Mouse (Mus musculus) embryo, embryonic 11 days (tissue): ENCODE data around the gene Pdlim1.
"Not testable (repeated sequence)": the region's sequence is repeated elsewhere in the genome, so short reads cannot be mapped to it uniquely, and the experiment has no call there.

ENCODE experiments used
- DNase-seq: peaks from one replicate; pipeline ENCODE4 v3.0.0-alpha.2; 2015

Pdlim1 gene

GRCm38 (mm10) chr19:40238175-40238850, 33.3 kb downstream of the Pdlim1 start:
- no peak for DNase-seq

GRCm38 (mm10) chr19:40232560-40232959, 39.1 kb downstream of the Pdlim1 start:
- no peak for DNase-seq

- DNase-seq = no peak
Measured at GRCm38 (mm10) chr19:40231825-40232541, 39.7 kb downstream of the Pdlim1 start.

- DNase-seq = no peak
Measured at GRCm38 (mm10) chr19:40231074-40231738, 40.4 kb downstream of the Pdlim1 start.

- DNase-seq = no peak
Measured at GRCm38 (mm10) chr19:40226516-40227151, 45.0 kb downstream of the Pdlim1 start.

GRCm38 (mm10) chr19:40225761-40226110, 45.9 kb downstream of the Pdlim1 start:
- no peak for DNase-seq

- DNase-seq = peak; percentile 80
Measured at GRCm38 (mm10) chr19:40225102-40225760, 46.4 kb downstream of the Pdlim1 start.

- DNase-seq = not testable (repeated sequence)
Measured at GRCm38 (mm10) chr19:40222307-40222706, 49.3 kb downstream of the Pdlim1 start.

GRCm38 (mm10) chr19:40220878-40221277, 50.8 kb downstream of the Pdlim1 start:
- no peak for DNase-seq

- DNase-seq = not testable (repeated sequence)
Measured at GRCm38 (mm10) chr19:40202947-40203346, 68.7 kb downstream of the Pdlim1 start.

- no peak for DNase-seq
Measured at GRCm38 (mm10) chr19:40190596-40190995, 81.0 kb downstream of the Pdlim1 start.

- DNase-seq = no peak
Measured at GRCm38 (mm10) chr19:40187160-40187559, 84.5 kb downstream of the Pdlim1 start, which contains the start of gene Cyp2c70. Cyp2c70 (minus strand) TSS chr19:40187333.

GRCm38 (mm10) chr19:40183600-40183999, 88.0 kb downstream of the Pdlim1 start:
- no peak for DNase-seq

- no peak for DNase-seq
Measured at GRCm38 (mm10) chr19:40178311-40178710, 93.3 kb downstream of the Pdlim1 start.
